Mouse (Mus musculus): ENCODE measurements around the gene Clip3. TPM values are rescaled to one million over a fixed set of nuclear protein-coding genes. Genes with fewer than 3 reads are reported as not detected.

The Clip3 gene
- polyA plus RNA-seq, 1 experiment from 2014 or later = 131 TPM

- WGBS = 67% methylated on average over 5 of the region's 5 CpGs
- Histone ChIP-seq H3K4me1 (ENCODE audit: control insufficient read depth, insufficient read depth, low read length) (no peaks in the 10 kb centered on the region), H3K4me3 (replicated peaks; ENCODE audit: low read depth, low read length) (no peak overlapping the region), H3K9me3 (ENCODE audit: control insufficient read depth, low read length) (no peaks in the 10 kb centered on the region), H3K36me3 (ENCODE audit: control insufficient read depth, insufficient read depth, low read length) (no peaks in the 10 kb centered on the region), H3K27ac (replicated peaks; ENCODE audit: low read depth, low read length) (no peak overlapping the region), H3K9ac (replicated peaks; ENCODE audit: low read length) (no peak overlapping the region), H3K4me2 (ENCODE audit: low read length) (no peak overlapping the region), H3K27me3 (ENCODE audit: control insufficient read depth, insufficient read depth, low read length) (peaks cover 15% of the 10 kb centered on the region)
- ATAC-seq (ENCODE audit: low FRiP score, low TSS enrichment) (no peak), DNase-seq (no peak)
Observed at GRCm38 (mm10) chr7:30339432-30340109, 48.0 kb downstream of the Clip3 start.

GRCm38 (mm10) chr7:30346635-30347379 lies 55.3 kb downstream of the Clip3 start:
- H3K4me2 ChIP-seq (ENCODE audit: low read length) = no peak overlapping the region
- H3K36me3 ChIP-seq (ENCODE audit: control insufficient read depth, insufficient read depth, low read length) = no peaks in the 10 kb centered on the region
- H3K9ac ChIP-seq (replicated peaks; ENCODE audit: low read length) = no peak overlapping the region
- ATAC-seq (ENCODE audit: low FRiP score, low TSS enrichment) = no peak
- peaks cover 24% of the 10 kb centered on the region; the same call in 1 of the 2 replicates for H3K27me3 ChIP-seq (ENCODE audit: control insufficient read depth, insufficient read depth, low read length)
- WGBS = 28% methylated on average over 21 of the region's 21 CpGs
- H3K9me3 ChIP-seq (ENCODE audit: control insufficient read depth, low read length) = no peaks in the 10 kb centered on the region
- no peak overlapping the region for H3K4me3 ChIP-seq (replicated peaks; ENCODE audit: low read depth, low read length)
- peak; percentile 73 for DNase-seq
- H3K27ac ChIP-seq (replicated peaks; ENCODE audit: low read depth, low read length) = no peak overlapping the region
- H3K4me1 ChIP-seq (ENCODE audit: control insufficient read depth, insufficient read depth, low read length) = 0 out of 2 replicates have a peak, but pooled peaks cover 3% of the 10 kb centered on the region

GRCm38 (mm10) chr7:30347828-30348227 lies 56.3 kb downstream of the Clip3 start:
- no peak overlapping the region for H3K9ac ChIP-seq (replicated peaks; ENCODE audit: low read length)
- no peaks in the 10 kb centered on the region for H3K36me3 ChIP-seq (ENCODE audit: control insufficient read depth, insufficient read depth, low read length)
- no peak overlapping the region; the same call in 1 of the 2 replicates for H3K4me3 ChIP-seq (replicated peaks; ENCODE audit: low read depth, low read length)

GRCm38 (mm10) chr7:30353279-30353822 lies 61.8 kb downstream of the Clip3 start:
- ATAC-seq (ENCODE audit: low FRiP score, low TSS enrichment) = peak; percentile 61; the same call in 1 of the 2 replicates
- 17% methylated on average over 6 of the region's 6 CpGs for WGBS
- H3K9ac ChIP-seq (replicated peaks; ENCODE audit: low read length) = no peak overlapping the region
- H3K9me3 ChIP-seq (ENCODE audit: control insufficient read depth, low read length) = no peaks in the 10 kb centered on the region
- H3K36me3 ChIP-seq (ENCODE audit: control insufficient read depth, insufficient read depth, low read length) = peaks cover 40% of the 10 kb centered on the region
- H3K27me3 ChIP-seq (ENCODE audit: control insufficient read depth, insufficient read depth, low read length) = peaks cover 10% of the 10 kb centered on the region; the same call in 1 of the 2 replicates
- peak; percentile 81 for DNase-seq
- H3K4me1 ChIP-seq (ENCODE audit: control insufficient read depth, insufficient read depth, low read length) = 0 out of 2 replicates have a peak, but pooled peaks cover 13% of the 10 kb centered on the region
- H3K4me2 ChIP-seq (ENCODE audit: low read length) = no peak overlapping the region
- H3K27ac ChIP-seq (replicated peaks; ENCODE audit: low read depth, low read length) = 0 out of 2 replicates have a peak overlapping the region, but pooled peaks have one; percentile 20
- H3K4me3 ChIP-seq (replicated peaks; ENCODE audit: low read depth, low read length) = no peak overlapping the region

More at GRCm38 (mm10) chr7:30347828-30348227, 56.3 kb downstream of the Clip3 start:
- DNase-seq = peak; percentile 91
- no peaks in the 10 kb centered on the region for H3K9me3 ChIP-seq (ENCODE audit: control insufficient read depth, low read length)
- 0 out of 2 replicates have a peak, but pooled peaks cover 3% of the 10 kb centered on the region for H3K4me1 ChIP-seq (ENCODE audit: control insufficient read depth, insufficient read depth, low read length)
- no peak overlapping the region for H3K27ac ChIP-seq (replicated peaks; ENCODE audit: low read depth, low read length)
- H3K27me3 ChIP-seq (ENCODE audit: control insufficient read depth, insufficient read depth, low read length) = peaks cover 24% of the 10 kb centered on the region; the same call in 1 of the 2 replicates
- ATAC-seq (ENCODE audit: low FRiP score, low TSS enrichment) = peak; percentile 73; the same call in 1 of the 2 replicates
- H3K4me2 ChIP-seq (ENCODE audit: low read length) = peak overlapping the region; percentile 45
- WGBS = 1% methylated on average over 30 of the region's 30 CpGs

GRCm38 (mm10) chr7:30354059-30354458 lies 62.5 kb downstream of the Clip3 start:
- H3K9me3 ChIP-seq (ENCODE audit: control insufficient read depth, low read length) = no peaks in the 10 kb centered on the region
- H3K36me3 ChIP-seq (ENCODE audit: control insufficient read depth, insufficient read depth, low read length) = peaks cover 43% of the 10 kb centered on the region
- no peak overlapping the region for H3K9ac ChIP-seq (replicated peaks; ENCODE audit: low read length)
- ATAC-seq (ENCODE audit: low FRiP score, low TSS enrichment) = no peak
- 0 out of 2 replicates have a peak, but pooled peaks cover 19% of the 10 kb centered on the region for H3K4me1 ChIP-seq (ENCODE audit: control insufficient read depth, insufficient read depth, low read length)
- 76% methylated on average over 4 of the region's 4 CpGs for WGBS
- DNase-seq = no peak
- H3K27me3 ChIP-seq (ENCODE audit: control insufficient read depth, insufficient read depth, low read length) = peaks cover 6% of the 10 kb centered on the region; the same call in 1 of the 2 replicates
- H3K4me3 ChIP-seq (replicated peaks; ENCODE audit: low read depth, low read length) = no peak overlapping the region
- H3K4me2 ChIP-seq (ENCODE audit: low read length) = no peak overlapping the region
- H3K27ac ChIP-seq (replicated peaks; ENCODE audit: low read depth, low read length) = no peak overlapping the region

Other genes with a start within 250 kb of the Clip3 start
- gene Zfp14, start 240.3 kb upstream of the Clip3 start, polyA plus RNA-seq (2014; fragmentation: Nextera tagmentation; extraction: Ambion mirVana) = 13.5 and 14.3 TPM in 2 replicates
- 11.3 and 11.6 TPM in 2 replicates for gene Zfp82, start 218.8 kb upstream of the Clip3 start, polyA plus RNA-seq (2014; fragmentation: Nextera tagmentation; extraction: Ambion mirVana)
- 1.7 and 1.8 TPM in 2 replicates for gene Gm26920, start 201.3 kb upstream of the Clip3 start, polyA plus RNA-seq (2014; fragmentation: Nextera tagmentation; extraction: Ambion mirVana)
- 17.5 and 21.1 TPM in 2 replicates for gene Zfp566, start 201.2 kb upstream of the Clip3 start, polyA plus RNA-seq (2014; fragmentation: Nextera tagmentation; extraction: Ambion mirVana)
- gene Zfp260, start 197.0 kb upstream of the Clip3 start, polyA plus RNA-seq (2014; fragmentation: Nextera tagmentation; extraction: Ambion mirVana) = 86.6 and 101 TPM in 2 replicates
- 10.7 and 11.7 TPM in 2 replicates for gene Zfp382, start 169.8 kb upstream of the Clip3 start, polyA plus RNA-seq (2014; fragmentation: Nextera tagmentation; extraction: Ambion mirVana)
- 18.5 and 19.7 TPM in 2 replicates for gene Zfp146, start 122.0 kb upstream of the Clip3 start, polyA plus RNA-seq (2014; fragmentation: Nextera tagmentation; extraction: Ambion mirVana)
- gene Cox7a1, start 107.6 kb upstream of the Clip3 start, polyA plus RNA-seq (2014; fragmentation: Nextera tagmentation; extraction: Ambion mirVana) = 5.5 TPM in 2 replicates
- gene Capns1, start 92.9 kb upstream of the Clip3 start, polyA plus RNA-seq (2014; fragmentation: Nextera tagmentation; extraction: Ambion mirVana) = 53.0 and 70.5 TPM in 2 replicates
- gene Polr2i, start 59.8 kb upstream of the Clip3 start, polyA plus RNA-seq (2014; fragmentation: Nextera tagmentation; extraction: Ambion mirVana) = 176 and 240 TPM in 2 replicates
- gene Tbcb, start 59.5 kb upstream of the Clip3 start, polyA plus RNA-seq (2014; fragmentation: Nextera tagmentation; extraction: Ambion mirVana) = 337 and 360 TPM in 2 replicates
- gene Ovol3, start 56.0 kb upstream of the Clip3 start, polyA plus RNA-seq (2014; fragmentation: Nextera tagmentation; extraction: Ambion mirVana) = not detected in 2 replicates
- gene Thap8, start 11.6 kb upstream of the Clip3 start, polyA plus RNA-seq (2014; fragmentation: Nextera tagmentation; extraction: Ambion mirVana) = 0.58 and 0.61 TPM in 2 replicates
- gene Wdr62, start 11.3 kb upstream of the Clip3 start, polyA plus RNA-seq (2014; fragmentation: Nextera tagmentation; extraction: Ambion mirVana) = 2.5 and 5.0 TPM in 2 replicates
- 107 and 145 TPM in 2 replicates for gene Alkbh6, start 17.0 kb downstream of the Clip3 start, polyA plus RNA-seq (2014; fragmentation: Nextera tagmentation; extraction: Ambion mirVana)
- gene Syne4, start 23.1 kb downstream of the Clip3 start, polyA plus RNA-seq (2014; fragmentation: Nextera tagmentation; extraction: Ambion mirVana) = 9.3 and 10.2 TPM in 2 replicates
- gene E130208F15Rik, start 30.0 kb downstream of the Clip3 start, polyA plus RNA-seq (2014; fragmentation: Nextera tagmentation; extraction: Ambion mirVana) = not detected in 2 replicates
- 19.8 and 20.4 TPM in 2 replicates for gene Sdhaf1, start 32.2 kb downstream of the Clip3 start, polyA plus RNA-seq (2014; fragmentation: Nextera tagmentation; extraction: Ambion mirVana)
- 13.9 and 16.3 TPM in 2 replicates for gene Lrfn3, start 71.0 kb downstream of the Clip3 start, polyA plus RNA-seq (2014; fragmentation: Nextera tagmentation; extraction: Ambion mirVana)
- 11.4 and 29.7 TPM in 2 replicates for gene Tyrobp, start 122.0 kb downstream of the Clip3 start, polyA plus RNA-seq (2014; fragmentation: Nextera tagmentation; extraction: Ambion mirVana)
- 0.58 TPM in 1 of 2 replicates, not detected in the other for gene Hcst, start 128.1 kb downstream of the Clip3 start, polyA plus RNA-seq (2014; fragmentation: Nextera tagmentation; extraction: Ambion mirVana)
- gene Nfkbid, start 130.0 kb downstream of the Clip3 start, polyA plus RNA-seq (2014; fragmentation: Nextera tagmentation; extraction: Ambion mirVana) = 1.4 and 2.3 TPM in 2 replicates
- 662 and 710 TPM in 2 replicates for gene Aplp1, start 153.8 kb downstream of the Clip3 start, polyA plus RNA-seq (2014; fragmentation: Nextera tagmentation; extraction: Ambion mirVana)
- 5.0 and 5.7 TPM in 2 replicates for gene Kirrel2, start 166.0 kb downstream of the Clip3 start, polyA plus RNA-seq (2014; fragmentation: Nextera tagmentation; extraction: Ambion mirVana)
- 0.74 and 1.4 TPM in 2 replicates for gene Nphs1, start 166.6 kb downstream of the Clip3 start, polyA plus RNA-seq (2014; fragmentation: Nextera tagmentation; extraction: Ambion mirVana)
- not detected in 2 replicates for gene Prodh2, start 201.9 kb downstream of the Clip3 start, polyA plus RNA-seq (2014; fragmentation: Nextera tagmentation; extraction: Ambion mirVana)
- 101 and 129 TPM in 2 replicates for gene Arhgap33, start 243.3 kb downstream of the Clip3 start, polyA plus RNA-seq (2014; fragmentation: Nextera tagmentation; extraction: Ambion mirVana)

Data from midbrain, embryonic 14.5 days (tissue).